Mouse (Mus musculus) adrenal gland, postnatal 10 days (tissue): ENCODE measurements around the gene Slc39a10. TPM values are rescaled to one million over a fixed set of nuclear protein-coding genes. Genes with fewer than 3 reads are reported as not detected.
"Not testable (repeated sequence)": the region's sequence is repeated elsewhere in the genome, so short reads cannot be mapped to it uniquely, and the experiment has no call there.

Experiments used
- DNase-seq: peaks from one replicate; pipeline ENCODE4 v3.0.0; 2021; ENCODE audit warnings: mixed read lengths
- total RNA-seq, 2 experiments: library from RNA; stranded (reverse); gene quantifications; 2 replicates each; pipeline ENCODE4 v1.2.3; 2021

Gene Slc39a10
- total RNA-seq, 2 experiments from 2014 or later = 16.7 to 19.4 TPM

GRCm38 (mm10) chr1:46770077-46770695 lies 122.5 kb downstream of the Slc39a10 start:
- not testable (repeated sequence) for DNase-seq

- not testable (repeated sequence) for DNase-seq
Measured at GRCm38 (mm10) chr1:46769318-46769717, 123.3 kb downstream of the Slc39a10 start.

GRCm38 (mm10) chr1:46764600-46764999 lies 128.1 kb downstream of the Slc39a10 start:
- not testable (repeated sequence) for DNase-seq
